Mouse (Mus musculus): ENCODE measurements around the gene Tnfrsf14.

Tnfrsf14 gene

DNA sequence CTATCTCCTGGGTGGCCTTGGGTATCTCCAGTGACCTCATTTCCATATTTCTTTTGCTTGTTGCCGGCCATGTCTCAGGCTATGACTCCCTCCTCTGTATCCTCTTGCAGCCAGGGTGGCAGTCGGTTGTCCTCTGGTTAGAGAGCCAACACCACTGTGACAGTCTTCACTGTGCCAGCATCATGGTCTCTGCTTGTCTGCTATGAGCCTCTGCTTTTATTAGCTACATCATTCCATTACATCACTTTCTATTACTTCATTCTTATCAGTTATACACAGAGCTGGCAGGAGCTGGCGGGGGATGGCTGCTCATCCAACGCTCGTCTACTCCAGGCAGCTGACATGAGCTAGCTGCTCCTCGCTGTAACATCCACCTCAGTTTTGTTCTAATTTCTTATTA, 47.6 kb downstream of the Tnfrsf14 start:
- DNase-seq (ENCODE audit: low spot score in 2 of 2), result peak in 1 of 2 experiments; percentile 47

DNA sequence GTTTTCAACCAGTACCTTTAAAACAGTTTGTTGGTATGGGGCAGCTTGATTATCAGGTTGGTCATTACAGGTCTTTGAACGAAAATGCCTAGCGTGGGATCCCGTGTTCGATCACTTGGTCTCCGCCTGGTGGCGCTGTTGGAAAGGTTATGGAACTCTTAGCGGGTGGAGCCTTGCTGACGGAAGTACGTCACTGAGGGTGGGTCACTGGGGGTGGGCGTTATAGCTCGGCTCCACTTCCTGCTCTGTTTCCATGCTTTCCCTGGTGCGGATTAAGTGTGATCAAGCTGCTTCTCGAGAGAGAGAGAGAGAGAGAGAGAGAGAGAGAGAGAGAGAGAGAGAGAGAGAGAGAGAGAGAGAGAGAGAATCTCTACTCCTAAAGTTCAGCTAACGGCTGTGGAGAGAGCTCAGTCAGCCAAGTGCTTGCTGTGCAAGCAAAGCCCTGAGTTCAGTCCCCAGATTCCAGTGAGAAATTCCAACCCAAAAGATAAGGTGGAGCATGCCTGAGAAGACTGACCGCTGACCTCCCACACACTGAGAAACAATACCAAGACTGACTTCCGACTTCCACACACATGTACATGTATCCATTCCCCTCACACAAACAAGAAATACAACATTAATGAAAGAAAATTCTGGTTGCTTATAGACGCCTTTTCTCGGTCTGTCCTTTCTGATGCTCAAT, 50.4 kb downstream of the Tnfrsf14 start:
- peak; percentile 93 to 96 for DNase-seq (ENCODE audit: low spot score in 2 of 2)

DNA sequence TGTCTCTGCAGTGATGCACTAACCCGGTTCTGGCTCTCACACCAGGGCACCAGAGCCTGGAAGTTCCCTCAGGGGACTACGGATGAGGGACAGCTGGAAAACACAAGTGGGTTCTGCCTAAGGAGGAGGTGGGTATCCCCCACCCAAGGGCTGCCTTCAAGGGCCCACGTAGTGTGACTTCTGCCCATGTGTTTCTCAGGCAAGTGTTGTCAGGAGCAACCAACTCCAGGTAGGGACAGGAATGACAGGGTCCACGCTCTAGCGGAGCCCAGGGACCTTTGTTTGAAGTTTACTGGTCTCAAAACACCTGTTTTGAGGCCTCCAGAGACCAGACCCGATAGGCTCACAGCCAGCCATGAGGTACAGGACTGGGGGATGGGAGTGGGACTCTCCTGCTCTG, 55.2 kb downstream of the Tnfrsf14 start:
- DNase-seq (ENCODE audit: low spot score in 2 of 2), result no peak
